Mouse (Mus musculus): ENCODE measurements around the gene Fasn.

Fasn gene

GRCm38 (mm10) chr11:120826016-120826953, 1.9 kb upstream of the Fasn start:
- no peak for DNase-seq (ENCODE audit: low spot score)

DNA sequence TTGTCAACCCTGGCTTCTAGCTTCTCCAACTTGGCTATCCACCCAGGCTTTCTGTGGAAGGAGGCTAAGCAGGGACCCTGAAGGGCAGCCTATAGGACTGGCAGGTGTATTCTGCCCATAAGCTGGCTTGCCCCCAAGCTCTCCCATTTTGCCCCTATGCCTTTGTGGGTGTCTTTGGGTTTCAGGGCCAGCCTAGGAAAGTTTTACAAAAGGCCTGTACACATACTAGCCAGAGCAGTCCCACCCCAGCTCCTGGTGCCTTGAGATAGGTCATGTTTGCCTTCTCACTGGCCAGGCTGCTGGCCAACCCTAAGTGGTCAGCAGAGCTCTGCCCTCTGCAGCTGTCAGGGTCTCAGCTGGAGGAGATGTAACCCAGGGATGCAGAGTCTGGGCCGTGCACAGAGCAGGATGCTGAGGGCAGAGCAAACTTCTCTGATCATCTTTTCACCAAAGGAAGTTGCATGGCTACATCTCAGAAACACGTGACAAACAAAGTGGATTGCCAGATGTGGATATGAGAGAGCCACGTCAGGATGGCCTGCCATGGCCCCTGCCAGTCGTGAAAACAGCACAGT, 1.0 kb upstream of the Fasn start:
- no peak for DNase-seq (ENCODE audit: low spot score)

DNA sequence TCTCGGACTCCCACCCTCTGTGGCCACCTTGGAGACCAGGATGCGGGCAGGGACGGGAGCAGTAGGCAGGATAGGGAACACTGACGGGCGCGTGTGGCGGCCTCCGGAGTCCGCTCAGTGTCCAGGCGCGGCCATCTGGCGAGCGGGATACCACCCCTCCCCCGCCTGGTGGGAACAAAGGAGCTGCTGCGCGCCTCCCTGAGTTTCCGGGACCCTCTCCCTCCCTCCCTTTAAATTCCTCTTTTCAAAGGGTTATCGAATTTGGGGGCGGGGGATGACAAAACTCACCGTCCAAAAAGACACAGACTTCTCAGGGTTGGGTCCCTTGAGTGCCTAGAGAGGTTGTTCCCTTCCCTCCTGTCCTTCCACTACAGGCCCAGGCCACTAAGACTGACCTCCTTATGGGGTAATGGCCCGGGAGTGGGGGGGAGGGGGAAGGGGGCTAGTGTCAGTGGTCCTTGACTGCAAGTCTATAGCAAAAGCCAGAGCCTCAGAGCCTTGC, 491 bp upstream of the Fasn start:
- no peak for DNase-seq (ENCODE audit: low spot score)

DNA sequence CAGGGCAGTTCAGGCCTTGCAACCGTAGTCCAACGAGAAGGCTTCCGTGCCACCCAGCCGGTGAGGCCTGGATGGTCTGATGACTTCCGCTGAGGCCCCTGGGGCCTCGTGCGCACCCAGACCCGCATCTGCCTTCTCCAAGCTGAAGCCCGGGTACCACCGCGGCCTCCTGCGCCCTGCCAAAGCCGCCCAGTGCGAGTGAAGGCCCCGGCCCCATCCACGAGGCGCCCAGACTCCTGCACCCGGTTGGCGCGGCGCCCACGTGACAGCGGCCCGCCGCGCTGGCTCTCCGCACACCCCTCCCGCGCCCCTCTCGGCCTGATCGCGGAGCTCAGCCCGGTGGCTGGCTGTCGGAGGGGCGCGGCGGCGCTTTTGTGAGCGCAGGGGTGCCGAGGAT, 798 bp downstream of the Fasn start:
- DNase-seq (ENCODE audit: low spot score) = peak; percentile 84

GRCm38 (mm10) chr11:120822831-120823550, 1.4 kb downstream of the Fasn start:
- DNase-seq (ENCODE audit: low spot score) = no peak

DNA sequence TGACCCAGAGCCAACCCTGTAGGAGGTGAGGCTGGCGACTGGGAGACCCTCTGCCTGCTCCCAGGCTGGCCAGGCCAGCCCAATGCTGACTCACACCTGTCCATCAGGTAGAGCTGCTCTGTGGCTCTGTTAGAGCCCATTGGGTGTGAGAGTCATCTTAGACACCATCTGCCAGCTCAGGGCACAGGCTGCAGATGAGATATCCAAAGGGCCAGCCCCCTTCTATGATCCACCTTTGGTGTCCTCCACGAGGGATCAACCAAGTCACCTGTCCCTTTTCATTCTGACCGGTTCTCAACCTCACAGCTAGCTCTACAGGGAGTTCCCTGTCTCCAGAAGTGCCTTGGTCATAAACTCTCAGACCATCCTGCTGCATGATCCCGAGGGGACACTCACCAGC, 2.0 kb downstream of the Fasn start:
- no peak for DNase-seq (ENCODE audit: low spot score)

- peak; percentile 74 for DNase-seq (ENCODE audit: low spot score)
These were observed 3.0 kb downstream of the Fasn start for GRCm38 (mm10) chr11:120821076-120821922.

GRCm38 (mm10) chr11:120820546-120820945, 3.8 kb downstream of the Fasn start:
- DNase-seq (ENCODE audit: low spot score) = no peak

DNA sequence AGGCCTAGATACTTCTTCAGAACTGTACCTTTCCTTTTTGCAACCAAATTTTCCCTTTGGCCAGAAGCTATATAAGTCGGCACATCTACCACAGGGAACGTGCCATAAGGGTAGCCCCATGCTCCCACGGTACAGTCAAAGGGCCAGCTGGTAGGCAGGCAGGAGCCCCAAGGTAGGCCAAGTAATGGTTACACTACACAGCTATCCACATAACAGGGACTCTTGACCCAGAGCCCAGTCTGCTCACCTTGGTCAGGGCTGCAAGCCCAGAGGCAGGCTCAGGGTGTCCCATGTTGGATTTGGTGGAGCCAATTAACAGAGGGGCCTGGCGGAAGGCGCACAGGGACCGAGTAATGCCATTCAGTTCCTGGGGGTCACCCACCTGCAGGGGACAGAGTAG, 4.8 kb downstream of the Fasn start:
- no peak for DNase-seq (ENCODE audit: low spot score)

DNA sequence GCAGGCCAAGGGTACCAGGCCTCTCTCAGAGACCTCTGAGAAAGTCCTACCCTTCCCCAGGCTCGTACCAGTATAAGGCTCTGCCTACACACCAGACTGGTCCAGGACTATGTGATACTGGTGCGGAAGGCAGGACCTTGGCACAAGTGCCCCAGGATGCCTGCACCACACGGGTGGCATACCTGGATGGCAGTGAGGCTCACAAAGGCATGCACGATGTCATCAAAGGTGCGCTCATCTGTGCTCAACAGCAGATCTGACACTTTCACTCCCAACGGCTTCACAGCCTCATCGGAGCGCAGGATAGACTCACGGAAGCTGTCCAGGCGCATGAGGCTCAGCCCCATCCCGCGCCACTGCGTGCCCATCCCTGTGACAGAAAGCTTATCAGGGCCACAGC, 6.1 kb downstream of the Fasn start:
- DNase-seq (ENCODE audit: low spot score) = no peak

DNA sequence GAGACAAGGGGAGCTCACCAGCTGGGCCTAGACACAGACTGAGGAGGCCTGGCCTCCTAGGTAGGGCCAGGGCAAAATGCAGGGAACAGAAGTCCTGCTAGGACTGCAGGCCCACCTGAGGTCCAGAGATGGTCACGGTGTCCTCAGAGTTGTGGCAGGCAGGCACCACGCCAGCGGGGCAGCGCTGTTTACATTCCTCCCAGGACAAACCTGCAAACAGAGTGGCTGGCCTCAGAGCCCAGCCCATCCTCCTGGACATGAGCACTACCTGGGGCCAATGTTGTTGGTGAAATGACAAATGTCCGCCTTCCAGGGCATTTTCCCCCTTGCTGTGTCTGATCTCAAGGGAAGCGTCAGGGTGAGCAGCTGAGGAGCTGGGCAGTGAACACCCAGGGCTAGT, 7.0 kb downstream of the Fasn start:
- DNase-seq (ENCODE audit: low spot score) = no peak

DNA sequence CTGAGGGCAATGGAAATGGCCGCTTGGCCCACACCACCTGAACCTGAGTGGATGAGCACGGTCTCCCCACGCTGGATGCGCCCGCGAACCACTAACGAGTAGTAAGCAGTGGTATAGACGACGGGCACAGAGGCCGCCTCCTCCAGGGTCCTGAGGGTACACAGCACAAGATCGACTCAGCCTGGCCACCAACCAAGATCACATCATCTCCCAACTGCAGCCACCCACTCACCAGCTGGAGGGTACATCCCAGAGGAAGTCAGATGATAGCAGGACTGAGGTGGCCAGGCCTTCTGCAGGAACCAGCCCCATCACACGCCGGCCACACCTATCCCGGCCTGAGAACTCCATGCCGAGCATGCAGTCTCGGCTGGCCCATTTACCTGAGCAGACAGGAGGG, 12.3 kb downstream of the Fasn start:
- no peak for DNase-seq (ENCODE audit: low spot score)

DNA sequence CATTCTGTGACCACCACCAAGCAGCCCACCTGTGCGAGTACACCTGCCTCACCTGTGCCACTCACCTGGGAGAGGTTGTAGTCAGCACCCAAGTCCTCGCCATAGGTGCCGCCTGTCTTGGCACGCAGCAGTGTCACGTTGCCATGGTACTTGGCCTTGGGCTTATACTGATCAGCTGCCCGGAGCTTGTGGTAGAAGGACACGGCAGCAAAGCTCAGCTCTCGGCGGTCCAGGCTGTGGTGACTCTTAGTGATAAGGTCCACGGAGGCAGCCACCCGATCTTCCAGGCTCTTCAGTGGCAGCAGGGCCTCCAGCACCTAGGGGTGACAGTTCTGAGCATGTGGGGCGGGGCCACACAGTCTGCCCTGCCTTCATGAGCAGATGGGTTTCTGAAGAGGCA, 16.3 kb downstream of the Fasn start:
- no peak for DNase-seq (ENCODE audit: low spot score)

DNA sequence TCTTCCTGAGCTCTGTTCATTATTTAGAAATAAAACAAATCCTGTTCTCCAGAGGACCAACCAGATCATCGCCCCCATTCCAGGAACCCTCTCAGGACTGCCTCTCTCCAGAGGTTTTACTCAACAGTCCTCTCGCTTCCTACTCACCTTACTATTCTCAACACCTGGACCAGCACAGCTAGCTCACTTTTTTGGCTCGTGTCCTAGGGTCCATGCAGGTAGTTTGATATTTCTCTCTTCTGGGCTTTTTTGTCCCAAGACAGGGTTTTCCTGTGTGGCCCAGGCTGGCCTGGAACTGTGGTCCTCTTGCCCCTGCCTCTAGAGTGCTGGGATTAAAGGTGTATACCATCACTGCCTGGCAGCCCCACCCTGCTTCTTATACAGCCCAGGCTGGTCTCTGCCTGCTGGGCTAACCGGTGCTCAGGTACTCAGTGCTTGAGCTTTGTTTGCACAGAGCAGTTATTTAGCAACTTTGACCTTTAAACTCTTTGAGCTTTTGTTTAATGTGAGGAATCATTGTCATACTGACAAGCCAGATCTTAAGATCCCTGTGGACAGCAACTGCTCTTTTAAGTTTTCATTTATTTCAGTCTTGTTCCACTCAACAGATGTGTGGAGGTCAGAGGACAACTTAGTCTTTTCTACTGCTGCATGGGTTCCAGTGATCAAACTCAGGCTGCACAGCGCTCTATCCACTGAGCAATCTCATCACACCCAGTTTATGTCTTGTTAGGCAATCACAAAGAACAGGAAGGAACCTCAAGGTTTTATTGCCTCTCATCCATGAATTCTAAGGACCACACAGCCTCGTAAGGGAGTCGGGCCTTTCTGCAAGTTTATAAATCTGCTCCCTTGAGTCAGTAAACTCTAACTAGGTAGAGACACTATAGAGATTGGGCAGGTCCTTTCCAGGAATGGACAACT, 18.7 kb downstream of the Fasn start:
- no peak for DNase-seq (ENCODE audit: low spot score)

GRCm38 (mm10) chr11:120804769-120805168, 19.6 kb downstream of the Fasn start:
- DNase-seq (ENCODE audit: low spot score) = no peak

GRCm38 (mm10) chr11:120804274-120804673, 20.1 kb downstream of the Fasn start:
- DNase-seq (ENCODE audit: low spot score) = no peak

DNA sequence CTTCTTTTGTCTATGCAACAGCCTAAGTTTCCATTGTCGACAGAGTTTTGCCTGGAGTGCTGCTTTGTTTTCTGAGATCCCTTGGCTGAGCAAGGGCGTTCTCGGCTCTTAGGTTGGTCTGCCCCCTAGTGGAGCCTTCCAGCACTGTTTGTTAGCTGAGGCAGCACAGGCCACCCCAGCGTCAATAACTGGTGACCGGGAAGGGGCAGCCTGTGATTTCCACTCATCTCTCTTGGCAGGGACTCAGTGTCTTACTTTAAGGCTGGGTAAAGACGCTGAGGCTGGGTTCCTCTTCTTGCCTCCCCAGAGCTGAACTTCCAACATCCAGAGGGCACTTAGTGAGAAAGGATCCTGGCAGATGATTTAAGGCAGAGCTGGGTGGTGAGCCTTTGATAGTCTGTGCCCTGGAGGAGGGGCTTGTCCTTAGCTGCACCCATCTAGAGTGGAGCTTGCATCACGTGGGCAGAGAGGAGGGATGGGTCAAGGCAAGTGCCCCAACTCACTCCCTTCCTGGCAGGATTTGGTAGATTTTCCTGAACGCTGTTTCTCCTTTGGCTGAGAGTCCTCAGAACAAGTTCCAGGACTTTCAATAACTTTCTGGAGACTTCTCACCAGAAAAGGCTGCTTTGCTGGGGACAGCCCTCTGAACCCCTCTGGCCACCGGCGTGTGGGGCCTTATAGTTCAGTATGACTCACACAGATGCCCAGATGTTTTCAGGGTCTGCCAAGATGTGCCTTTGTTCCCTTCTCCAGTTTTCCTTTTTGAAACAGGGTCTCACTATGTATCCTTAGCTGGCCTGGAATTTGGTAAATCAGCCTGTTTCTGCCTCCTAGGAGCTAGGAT, 24.1 kb downstream of the Fasn start:
- DNase-seq (ENCODE audit: low spot score) = peak; percentile 95

DNA sequence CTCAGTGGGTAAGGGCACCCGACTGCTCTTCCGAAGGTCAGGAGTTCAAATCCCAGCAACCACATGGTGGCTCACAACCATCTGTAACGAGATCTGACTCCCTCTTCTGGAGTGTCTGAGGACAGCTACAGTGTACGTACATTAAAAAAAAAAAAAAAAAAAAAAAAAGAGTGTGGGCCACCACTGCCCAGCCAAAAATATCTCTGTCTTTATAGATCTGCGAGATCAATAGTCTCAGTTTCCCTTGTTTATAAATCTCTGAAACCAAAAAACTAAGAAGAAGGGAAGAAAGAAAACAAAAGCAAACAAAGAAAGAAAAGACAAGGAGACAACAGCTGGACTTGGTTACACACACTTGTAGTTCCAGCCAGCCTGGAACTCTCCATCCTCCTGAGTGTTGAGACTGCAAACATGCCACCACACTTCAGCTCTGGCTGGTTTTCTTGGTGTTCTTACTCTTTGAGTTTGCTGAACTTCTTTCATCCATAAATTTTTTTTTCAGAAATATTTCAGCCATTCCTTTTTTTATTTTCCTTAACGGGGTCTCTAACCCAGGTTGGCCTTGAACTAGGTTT, 24.9 kb downstream of the Fasn start:
- DNase-seq (ENCODE audit: low spot score) = no peak

DNA sequence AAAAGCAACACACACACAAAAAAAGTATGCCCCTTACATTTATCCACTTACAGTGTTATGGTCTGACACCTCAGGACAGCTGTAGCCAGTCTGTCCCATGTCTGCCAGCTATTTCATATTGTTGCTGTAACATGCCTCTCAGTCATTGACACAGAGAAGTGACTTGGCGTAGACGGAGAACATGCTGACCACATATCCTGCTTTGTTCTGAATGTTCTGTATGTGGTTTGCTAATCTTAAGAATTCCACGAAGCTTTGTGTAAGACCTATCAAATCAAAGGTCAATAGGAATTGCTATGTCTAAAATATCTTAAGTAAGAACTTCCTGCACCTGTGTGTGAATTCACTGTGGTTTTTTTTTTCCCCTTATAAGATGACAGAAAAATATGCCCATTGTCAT, 26.1 kb downstream of the Fasn start:
- no peak for DNase-seq (ENCODE audit: low spot score)

DNA sequence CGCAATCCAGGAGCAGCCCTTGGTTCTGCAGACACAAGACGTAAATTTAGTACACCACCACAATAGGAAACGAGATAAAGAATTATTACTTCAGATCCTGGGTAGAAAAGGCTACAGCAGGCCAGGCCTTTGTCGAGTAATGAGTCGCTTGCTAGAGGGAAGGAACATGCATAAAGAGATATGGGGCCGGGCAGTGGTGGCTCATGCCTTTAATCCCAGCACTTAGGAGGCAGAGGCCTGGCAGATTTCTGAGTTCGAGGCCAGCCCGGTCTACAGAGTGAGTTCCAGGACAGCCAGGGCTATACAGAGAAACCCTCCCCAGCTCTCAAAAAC, 27.8 kb downstream of the Fasn start:
- no peak for DNase-seq (ENCODE audit: low spot score)

Measured in testis, postnatal 10 days (tissue).